Mouse (Mus musculus): ENCODE results near the gene Crybg1. TPM values are rescaled to one million over a fixed set of nuclear protein-coding genes. Genes with fewer than 3 reads are reported as not detected.

Crybg1 gene
- total and polyA plus RNA-seq, 3 experiments = 3.9 to 6.6 (median 5.2) TPM

DNA sequence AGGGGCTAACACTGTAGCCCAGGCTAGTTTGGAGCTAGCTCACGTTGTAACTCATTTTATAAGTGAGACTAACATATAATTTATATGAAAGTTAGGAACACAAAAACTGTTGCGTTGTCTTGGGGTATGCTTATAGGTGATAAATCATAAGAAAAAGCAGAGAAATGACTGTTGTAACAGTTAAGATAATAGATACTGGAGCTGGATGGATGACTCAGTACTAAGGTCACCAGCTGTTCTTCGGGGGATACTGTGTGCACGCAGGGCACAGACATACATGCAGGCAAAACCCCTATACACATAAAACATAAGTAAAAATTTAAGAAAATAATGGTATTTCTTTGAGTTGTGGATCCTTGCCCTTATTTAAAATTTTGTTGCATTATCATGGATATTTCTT lies 130.1 kb downstream of the Crybg1 start:
- Histone ChIP-seq H3K79me2 (replicated peaks; ENCODE audit: control insufficient read depth, extremely low read depth, insufficient read depth, poor library complexity, severe bottlenecking) (no peaks in the 10 kb centered on the region), H3K9me3 (replicated peaks; ENCODE audit: low read length) (no peaks in the 10 kb centered on the region), H3K36me3 (replicated peaks in 1 of 2; ENCODE audit: control insufficient read depth in 1 of 2, insufficient read depth in 1 of 2, low read length in 1 of 2) (no peaks in the 10 kb centered on the region), H3K4me3 (replicated peaks in 1 of 3; ENCODE audit: low read depth in 2 of 3, low read length in 2 of 3, poor library complexity in 1 of 3) (no peak overlapping the region), H3K9ac (ENCODE audit: insufficient read depth, low read depth) (no peak overlapping the region), H3K27me3 (replicated peaks) (no peaks in the 10 kb centered on the region), H3K4me2 (ENCODE audit: insufficient read depth, low read depth, poor library complexity, severe bottlenecking) (no peak overlapping the region), H3K4me1 (ENCODE audit: control insufficient read depth in 1 of 2, insufficient read depth in 2 of 2) (0 out of 4 replicates have a peak, but pooled peaks cover 0 to 2% of the 10 kb centered on the region in 2 experiments), H3K27ac (ENCODE audit: insufficient read depth, low read depth) (no peak overlapping the region)
- no peak for DNase-seq (ENCODE audit: extremely low read depth)
- in situ Hi-C loops (cut with MboI; ENCODE audit: low pct_ligation_motif_present, low pct_unique_long_range_greater_than_20kb, low sequenced_read_pairs) = no loop called here
- TF ChIP-seq ELF1 (IDR thresholded peaks at IDR 0.05; ENCODE audit: low read depth, low read length) (no peak), GABPA (IDR thresholded peaks at IDR 0.05; ENCODE audit: insufficient replicate concordance, low read depth, low read length) (no peak), USF1 (IDR thresholded peaks at IDR 0.05; ENCODE audit: low read depth, low read length) (no peak), MAFK (IDR thresholded peaks at IDR 0.05; ENCODE audit: insufficient replicate concordance, low read length) (no peak), SIN3A (IDR thresholded peaks at IDR 0.05; ENCODE audit: low read length) (no peak), UBTF (IDR thresholded peaks at IDR 0.05; ENCODE audit: low read depth, low read length) (no peak), NELFE (IDR thresholded peaks at IDR 0.05; ENCODE audit: low read depth, low read length) (no peak), BHLHE40 (IDR thresholded peaks at IDR 0.05; ENCODE audit: low read depth, low read length) (no peak), SMC3 (IDR thresholded peaks at IDR 0.05; ENCODE audit: low read depth, low read length) (no peak), ETS1 (conservative IDR thresholded peaks at IDR 0.05; ENCODE audit: low read depth, low read length) (no peak), EP300 (IDR thresholded peaks at IDR 0.05; ENCODE audit: low read length) (no peak), MYC (IDR thresholded peaks at IDR 0.05; ENCODE audit: low read depth, low read length) (no peak), MXI1 (IDR thresholded peaks at IDR 0.05; ENCODE audit: low read depth, low read length) (no peak), ZC3H11A (IDR thresholded peaks at IDR 0.05; ENCODE audit: low read depth, low read length) (no peak), TCF12 (IDR thresholded peaks at IDR 0.05; ENCODE audit: low read depth, low read length) (no peak), PAX5 (IDR thresholded peaks at IDR 0.05; ENCODE audit: low read length) (no peak)
- dilution Hi-C loops (cut with MboI; ENCODE audit: extremely low pct_ligation_motif_present, extremely low pct_unique_long_range_greater_than_20kb, low sequenced_read_pairs) = no loop called here

DNA sequence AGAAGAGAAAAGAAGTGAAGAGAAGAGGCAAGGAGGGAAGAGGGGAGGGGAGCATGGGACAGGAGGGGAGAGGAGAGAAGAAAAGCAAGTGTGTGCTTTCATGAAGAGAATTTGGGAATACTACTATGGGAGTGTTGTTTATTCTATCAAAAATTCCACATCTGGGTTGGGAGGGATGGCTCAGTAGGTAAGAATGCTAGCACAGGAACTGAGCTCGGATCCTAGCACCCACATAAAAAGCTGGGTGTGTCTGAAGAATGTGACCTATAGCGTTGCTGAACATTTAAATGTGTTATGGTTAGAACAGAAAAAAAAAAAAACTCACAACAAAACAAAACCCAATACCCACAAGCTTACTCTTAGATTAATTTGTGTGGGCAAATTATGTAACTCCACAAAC lies 133.0 kb downstream of the Crybg1 start:
- no peak overlapping the region for H3K27ac ChIP-seq (ENCODE audit: insufficient read depth, low read depth)
- TF ChIP-seq SIN3A (IDR thresholded peaks at IDR 0.05; ENCODE audit: low read length) = no peak
- TF ChIP-seq RCOR1 (conservative IDR thresholded peaks at IDR 0.05; ENCODE audit: low read depth, low read length) = no peak
- no peak for TF ChIP-seq E2F4 (IDR thresholded peaks at IDR 0.05; ENCODE audit: insufficient replicate concordance, low read depth, low read length)
- TF ChIP-seq PAX5 (IDR thresholded peaks at IDR 0.05; ENCODE audit: low read length) = no peak
- no peak for TF ChIP-seq USF2 (conservative IDR thresholded peaks at IDR 0.05; ENCODE audit: low read depth, low read length)
- no peak for TF ChIP-seq CHD1 (IDR thresholded peaks at IDR 0.05; ENCODE audit: low read depth, low read length)
- no peak for TF ChIP-seq MAFK (IDR thresholded peaks at IDR 0.05; ENCODE audit: insufficient replicate concordance, low read length)
- no peak for TF ChIP-seq GABPA (IDR thresholded peaks at IDR 0.05; ENCODE audit: insufficient replicate concordance, low read depth, low read length)
- no peak for TF ChIP-seq MAZ (IDR thresholded peaks at IDR 0.05; ENCODE audit: low read depth, low read length)
- TF ChIP-seq TCF12 (IDR thresholded peaks at IDR 0.05; ENCODE audit: low read depth, low read length) = no peak
- H3K9me3 ChIP-seq (replicated peaks; ENCODE audit: low read length) = no peaks in the 10 kb centered on the region
- no peak for DNase-seq (ENCODE audit: extremely low read depth)
- H3K4me2 ChIP-seq (ENCODE audit: insufficient read depth, low read depth, poor library complexity, severe bottlenecking) = no peak overlapping the region
- no peaks in the 10 kb centered on the region for H3K27me3 ChIP-seq (replicated peaks)
- no peaks in the 10 kb centered on the region for H3K36me3 ChIP-seq (replicated peaks in 1 of 2; ENCODE audit: control insufficient read depth in 1 of 2, insufficient read depth in 1 of 2, low read length in 1 of 2)
- no peak overlapping the region for H3K4me3 ChIP-seq (replicated peaks in 1 of 3; ENCODE audit: low read depth in 2 of 3, low read length in 2 of 3, poor library complexity in 1 of 3)
- dilution Hi-C loops (cut with MboI; ENCODE audit: extremely low pct_ligation_motif_present, extremely low pct_unique_long_range_greater_than_20kb, low sequenced_read_pairs) (no loop called here), in situ Hi-C loops (cut with MboI; ENCODE audit: low pct_ligation_motif_present, low pct_unique_long_range_greater_than_20kb, low sequenced_read_pairs) (no loop called here)
- H3K9ac ChIP-seq (ENCODE audit: insufficient read depth, low read depth) = no peak overlapping the region
- H3K79me2 ChIP-seq (replicated peaks; ENCODE audit: control insufficient read depth, extremely low read depth, insufficient read depth, poor library complexity, severe bottlenecking) = no peaks in the 10 kb centered on the region
- 0 out of 4 replicates have a peak, but pooled peaks cover 0 to 2% of the 10 kb centered on the region in 2 experiments for H3K4me1 ChIP-seq (ENCODE audit: control insufficient read depth in 1 of 2, insufficient read depth in 2 of 2)
